Mouse (Mus musculus): ENCODE data around the gene Pld5. TPM values are rescaled to one million over a fixed set of nuclear protein-coding genes. Genes with fewer than 3 reads are reported as not detected.

The Pld5 gene
- 0.25 TPM in 2 replicates for polyA plus RNA-seq (2015; fragmentation: Nextera tagmentation; extraction: Ambion mirVana)

- 1% methylated on average over 67 of the region's 86 CpGs for whole genome bisulfite sequencing
- Histone ChIP-seq H3K4me1 (peaks cover 7% of the 10 kb centered on the region; the same call in 1 of the 2 replicates), H3K9me3 (no peaks in the 10 kb centered on the region), H3K4me2 (peak within 1 kb of the TSS; percentile 97), H3K27ac (no peak within 1 kb of the TSS), H3K4me3 (peak within 1 kb of the TSS; percentile 51), H3K27me3 (peaks cover 34% of the 10 kb centered on the region), H3K36me3 (no peaks in the 10 kb centered on the region), H3K9ac (peak within 1 kb of the TSS; percentile 29)
- ATAC-seq (ENCODE audit: borderline replicate concordance, extremely low read depth, low FRiP score, low TSS enrichment) = peak; percentile 88
Observed at GRCm38 (mm10) chr1:176274667-176275610, at the start of gene Pld5. Pld5 (minus strand) TSS chr1:176275312.

GRCm38 (mm10) chr1:176315063-176315462 is 40.0 kb upstream of the Pld5 start:
- H3K36me3 ChIP-seq = no peaks in the 10 kb centered on the region
- no peak overlapping the region for H3K4me2 ChIP-seq
- H3K9me3 ChIP-seq = no peaks in the 10 kb centered on the region
- no peak overlapping the region for H3K4me3 ChIP-seq
- H3K27ac ChIP-seq = no peak overlapping the region
- ATAC-seq (ENCODE audit: borderline replicate concordance, extremely low read depth, low FRiP score, low TSS enrichment) = no peak
- H3K27me3 ChIP-seq = no peaks in the 10 kb centered on the region
- 79% methylated on average over 2 of the region's 2 CpGs for WGBS
- H3K4me1 ChIP-seq = no peaks in the 10 kb centered on the region
- H3K9ac ChIP-seq = no peak overlapping the region

GRCm38 (mm10) chr1:176310174-176310573 is 35.1 kb upstream of the Pld5 start:
- Histone ChIP-seq H3K4me2 (no peak overlapping the region), H3K9me3 (no peaks in the 10 kb centered on the region), H3K4me1 (no peaks in the 10 kb centered on the region), H3K9ac (no peak overlapping the region), H3K27me3 (no peaks in the 10 kb centered on the region), H3K27ac (no peak overlapping the region), H3K36me3 (no peaks in the 10 kb centered on the region), H3K4me3 (no peak overlapping the region)
- ATAC-seq (ENCODE audit: borderline replicate concordance, extremely low read depth, low FRiP score, low TSS enrichment) = no peak
- WGBS = 78% methylated on average over 3 of the region's 3 CpGs

- no peaks in the 10 kb centered on the region for H3K9me3 ChIP-seq
- H3K9ac ChIP-seq = no peak overlapping the region
- H3K4me1 ChIP-seq = no peaks in the 10 kb centered on the region
- no peaks in the 10 kb centered on the region for H3K36me3 ChIP-seq
- H3K27me3 ChIP-seq = no peaks in the 10 kb centered on the region
- no peak for ATAC-seq (ENCODE audit: borderline replicate concordance, extremely low read depth, low FRiP score, low TSS enrichment)
- no peak overlapping the region for H3K27ac ChIP-seq
- H3K4me3 ChIP-seq = no peak overlapping the region
- WGBS = 53% methylated on average over 5 of the region's 5 CpGs
- no peak overlapping the region for H3K4me2 ChIP-seq
Observed at GRCm38 (mm10) chr1:176289396-176289795, 14.3 kb upstream of the Pld5 start.

- no peak for ATAC-seq (ENCODE audit: borderline replicate concordance, extremely low read depth, low FRiP score, low TSS enrichment)
- 15% methylated on average over 11 of the region's 11 CpGs for WGBS
Observed at GRCm38 (mm10) chr1:176275611-176275980, 484 bp upstream of the Pld5 start.

GRCm38 (mm10) chr1:176248717-176249030 is 26.4 kb downstream of the Pld5 start:
- no peaks in the 10 kb centered on the region for H3K4me1 ChIP-seq
- no peak overlapping the region for H3K4me2 ChIP-seq
- H3K27me3 ChIP-seq = no peaks in the 10 kb centered on the region
- no peaks in the 10 kb centered on the region for H3K36me3 ChIP-seq
- no peak overlapping the region for H3K4me3 ChIP-seq
- WGBS = 75% methylated on average over 5 of the region's 5 CpGs
- no peak overlapping the region for H3K9ac ChIP-seq
- no peak for ATAC-seq (ENCODE audit: borderline replicate concordance, extremely low read depth, low FRiP score, low TSS enrichment)
- no peak overlapping the region for H3K27ac ChIP-seq
- no peaks in the 10 kb centered on the region for H3K9me3 ChIP-seq

More at GRCm38 (mm10) chr1:176275611-176275980, 484 bp upstream of the Pld5 start:
- Histone ChIP-seq H3K36me3 (no peaks in the 10 kb centered on the region), H3K4me2 (peak overlapping the region; percentile 97), H3K4me3 (peak overlapping the region; percentile 51), H3K9me3 (no peaks in the 10 kb centered on the region), H3K4me1 (peaks cover 7% of the 10 kb centered on the region; the same call in 1 of the 2 replicates), H3K27ac (no peak overlapping the region), H3K9ac (peak overlapping the region; percentile 14; the same call in 1 of the 2 replicates), H3K27me3 (peaks cover 34% of the 10 kb centered on the region)

- 76% methylated on average over 9 of the region's 9 CpGs for WGBS
- no peak overlapping the region for H3K9ac ChIP-seq
- no peaks in the 10 kb centered on the region for H3K4me1 ChIP-seq
- no peak overlapping the region for H3K4me3 ChIP-seq
- no peak for ATAC-seq (ENCODE audit: borderline replicate concordance, extremely low read depth, low FRiP score, low TSS enrichment)
- H3K4me2 ChIP-seq = no peak overlapping the region
- H3K27ac ChIP-seq = no peak overlapping the region
- H3K9me3 ChIP-seq = no peaks in the 10 kb centered on the region
- H3K36me3 ChIP-seq = no peaks in the 10 kb centered on the region
- H3K27me3 ChIP-seq = no peaks in the 10 kb centered on the region
Observed at GRCm38 (mm10) chr1:176247885-176248716, 27.0 kb downstream of the Pld5 start.

GRCm38 (mm10) chr1:176239199-176239598 is 35.9 kb downstream of the Pld5 start:
- H3K36me3 ChIP-seq = no peaks in the 10 kb centered on the region
- H3K27me3 ChIP-seq = no peaks in the 10 kb centered on the region
- no peak overlapping the region for H3K27ac ChIP-seq
- no peaks in the 10 kb centered on the region for H3K9me3 ChIP-seq
- no peak overlapping the region for H3K9ac ChIP-seq
- 88% methylated on average over 2 of the region's 2 CpGs for WGBS
- no peak for ATAC-seq (ENCODE audit: borderline replicate concordance, extremely low read depth, low FRiP score, low TSS enrichment)
- no peak overlapping the region for H3K4me2 ChIP-seq
- no peaks in the 10 kb centered on the region for H3K4me1 ChIP-seq
- no peak overlapping the region for H3K4me3 ChIP-seq

GRCm38 (mm10) chr1:176223794-176224193 is 51.3 kb downstream of the Pld5 start:
- H3K27me3 ChIP-seq = no peaks in the 10 kb centered on the region
- H3K9ac ChIP-seq = no peak overlapping the region
- no peaks in the 10 kb centered on the region for H3K4me1 ChIP-seq
- WGBS = 77% methylated on average over 10 of the region's 10 CpGs
- no peak overlapping the region for H3K4me2 ChIP-seq
- no peaks in the 10 kb centered on the region for H3K9me3 ChIP-seq
- no peaks in the 10 kb centered on the region for H3K36me3 ChIP-seq
- no peak overlapping the region for H3K4me3 ChIP-seq
- ATAC-seq (ENCODE audit: borderline replicate concordance, extremely low read depth, low FRiP score, low TSS enrichment) = no peak
- H3K27ac ChIP-seq = no peak overlapping the region

GRCm38 (mm10) chr1:176223196-176223595 is 51.9 kb downstream of the Pld5 start:
- no peak overlapping the region for H3K27ac ChIP-seq
- H3K9me3 ChIP-seq = no peaks in the 10 kb centered on the region
- no peaks in the 10 kb centered on the region for H3K4me1 ChIP-seq
- H3K4me3 ChIP-seq = no peak overlapping the region
- no peaks in the 10 kb centered on the region for H3K27me3 ChIP-seq
- 6% methylated on average over 12 of the region's 12 CpGs for WGBS
- peak overlapping the region; percentile 26; the same call in 1 of the 2 replicates for H3K4me2 ChIP-seq
- H3K9ac ChIP-seq = no peak overlapping the region
- ATAC-seq (ENCODE audit: borderline replicate concordance, extremely low read depth, low FRiP score, low TSS enrichment) = peak; percentile 23; the same call in 1 of the 2 replicates
- H3K36me3 ChIP-seq = no peaks in the 10 kb centered on the region

GRCm38 (mm10) chr1:176218217-176218616 is 56.9 kb downstream of the Pld5 start:
- Histone ChIP-seq H3K9ac (no peak overlapping the region), H3K4me2 (no peak overlapping the region), H3K27me3 (no peaks in the 10 kb centered on the region), H3K36me3 (no peaks in the 10 kb centered on the region), H3K4me1 (peaks cover 7% of the 10 kb centered on the region; the same call in 1 of the 2 replicates), H3K27ac (no peak overlapping the region), H3K9me3 (no peaks in the 10 kb centered on the region), H3K4me3 (no peak overlapping the region)
- 84% methylated on average over 5 of the region's 5 CpGs for WGBS
- no peak for ATAC-seq (ENCODE audit: borderline replicate concordance, extremely low read depth, low FRiP score, low TSS enrichment)

All from lung, embryonic 15.5 days (tissue).